Mouse (Mus musculus): ENCODE measurements around the gene Lcmt1. TPM values are rescaled to one million over a fixed set of nuclear protein-coding genes. Genes with fewer than 3 reads are reported as not detected.
A peak's percentile ranks its signal among the peaks of the same experiment; 100 is the strongest.

The Lcmt1 gene
- polyA plus RNA-seq, 1 experiment: 0.30 TPM

DNA sequence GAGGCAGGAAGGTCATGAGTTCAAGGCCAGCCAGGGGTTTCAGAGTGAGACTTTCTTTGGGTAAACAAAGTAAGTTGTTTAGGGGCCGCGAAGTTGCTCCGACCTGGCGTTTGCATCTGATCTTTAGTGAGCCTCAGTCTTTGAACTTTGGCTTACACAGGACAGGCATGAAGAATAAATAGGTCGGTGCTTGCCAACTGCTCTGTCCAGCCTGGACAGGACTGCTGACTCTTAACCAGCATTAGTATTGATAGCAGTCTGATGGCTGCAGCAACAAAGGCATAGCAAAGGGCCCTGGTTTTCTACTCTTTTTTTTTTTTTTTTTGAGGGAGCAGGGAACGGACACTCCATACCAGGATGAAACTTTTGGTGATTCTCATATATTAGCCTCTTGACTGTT, 83.0 kb downstream of the Lcmt1 start:
- Histone ChIP-seq H3K4me3 (replicated peaks) (no peak overlapping the region), H3K4me1 (ENCODE audit: control insufficient read depth) (peaks cover 36% of the 10 kb centered on the region), H3K36me3 (ENCODE audit: control insufficient read depth) (no peaks in the 10 kb centered on the region), H3K27me3 (ENCODE audit: control insufficient read depth) (no peaks in the 10 kb centered on the region), H3K9me3 (ENCODE audit: control insufficient read depth, low read length) (no peaks in the 10 kb centered on the region)
- TF ChIP-seq TAL1 (IDR thresholded peaks at IDR 0.05; ENCODE audit: low read length) (no peak), GATA1 (IDR thresholded peaks at IDR 0.05; ENCODE audit: low read length) (no peak)

GRCm38 (mm10) chr7:123453066-123453465, 83.5 kb downstream of the Lcmt1 start:
- no peaks in the 10 kb centered on the region for H3K27me3 ChIP-seq (ENCODE audit: control insufficient read depth)
- H3K4me1 ChIP-seq (ENCODE audit: control insufficient read depth): peaks cover 41% of the 10 kb centered on the region
- no peaks in the 10 kb centered on the region for H3K9me3 ChIP-seq (ENCODE audit: control insufficient read depth, low read length)
- no peaks in the 10 kb centered on the region for H3K36me3 ChIP-seq (ENCODE audit: control insufficient read depth)
- H3K4me3 ChIP-seq (replicated peaks): no peak overlapping the region
- TF ChIP-seq GATA1 (IDR thresholded peaks at IDR 0.05; ENCODE audit: low read length) (no peak), TAL1 (IDR thresholded peaks at IDR 0.05; ENCODE audit: low read length) (no peak)

- Histone ChIP-seq H3K4me3 (replicated peaks) (no peak overlapping the region), H3K27me3 (ENCODE audit: control insufficient read depth) (no peaks in the 10 kb centered on the region), H3K36me3 (ENCODE audit: control insufficient read depth) (no peaks in the 10 kb centered on the region), H3K9me3 (ENCODE audit: control insufficient read depth, low read length) (no peaks in the 10 kb centered on the region), H3K4me1 (ENCODE audit: control insufficient read depth) (peaks cover 51% of the 10 kb centered on the region)
- TF ChIP-seq GATA1 (IDR thresholded peaks at IDR 0.05; ENCODE audit: low read length) (no peak), TAL1 (IDR thresholded peaks at IDR 0.05; ENCODE audit: low read length) (no peak)
Observed at GRCm38 (mm10) chr7:123455088-123455487, 85.5 kb downstream of the Lcmt1 start.

DNA sequence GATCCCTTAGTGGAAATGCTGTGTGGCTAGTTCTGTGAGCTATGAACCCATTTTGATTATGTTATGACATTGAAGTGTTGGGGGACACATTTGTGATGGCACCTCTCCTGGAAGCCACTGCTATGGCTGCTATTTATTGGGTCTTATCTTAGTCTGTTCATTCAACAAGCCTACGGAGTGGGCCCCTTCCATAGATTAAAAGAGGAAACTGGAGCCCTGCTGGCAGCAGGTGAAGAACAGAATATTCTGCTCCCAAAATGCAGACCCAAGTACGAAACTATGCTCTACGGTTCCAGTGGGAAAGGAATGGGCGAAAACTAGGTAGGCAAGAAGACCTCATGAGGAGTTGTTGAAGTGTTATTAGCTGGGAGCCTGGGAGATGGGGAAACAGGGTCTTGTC, 88.7 kb downstream of the Lcmt1 start:
- Histone ChIP-seq H3K4me1 (ENCODE audit: control insufficient read depth) (peaks cover 70% of the 10 kb centered on the region), H3K9me3 (ENCODE audit: control insufficient read depth, low read length) (no peaks in the 10 kb centered on the region), H3K27me3 (ENCODE audit: control insufficient read depth) (no peaks in the 10 kb centered on the region), H3K4me3 (replicated peaks) (peak overlapping the region; percentile 27), H3K36me3 (ENCODE audit: control insufficient read depth) (no peaks in the 10 kb centered on the region)
- TF ChIP-seq GATA1 (IDR thresholded peaks at IDR 0.05; ENCODE audit: low read length) (no peak), TAL1 (IDR thresholded peaks at IDR 0.05; ENCODE audit: low read length) (no peak)

- Histone ChIP-seq H3K4me1 (ENCODE audit: control insufficient read depth) (peaks cover 76% of the 10 kb centered on the region), H3K27me3 (ENCODE audit: control insufficient read depth) (no peaks in the 10 kb centered on the region), H3K9me3 (ENCODE audit: control insufficient read depth, low read length) (no peaks in the 10 kb centered on the region), H3K36me3 (ENCODE audit: control insufficient read depth) (peaks cover 8% of the 10 kb centered on the region), H3K4me3 (replicated peaks) (peak overlapping the region; percentile 47)
- TF ChIP-seq TAL1 (IDR thresholded peaks at IDR 0.05; ENCODE audit: low read length) (peak; percentile 71), GATA1 (IDR thresholded peaks at IDR 0.05; ENCODE audit: low read length) (peak; percentile 53; the same call in 1 of the 2 replicates)
Observed at GRCm38 (mm10) chr7:123459247-123459646, 89.7 kb downstream of the Lcmt1 start.

GRCm38 (mm10) chr7:123461316-123461715, 91.7 kb downstream of the Lcmt1 start:
- Histone ChIP-seq H3K36me3 (ENCODE audit: control insufficient read depth) (peaks cover 12% of the 10 kb centered on the region), H3K27me3 (ENCODE audit: control insufficient read depth) (no peaks in the 10 kb centered on the region), H3K9me3 (ENCODE audit: control insufficient read depth, low read length) (no peaks in the 10 kb centered on the region), H3K4me3 (replicated peaks) (peak overlapping the region; percentile 28), H3K4me1 (ENCODE audit: control insufficient read depth) (peaks cover 81% of the 10 kb centered on the region)
- TF ChIP-seq TAL1 (IDR thresholded peaks at IDR 0.05; ENCODE audit: low read length): no peak
- TF ChIP-seq GATA1 (IDR thresholded peaks at IDR 0.05; ENCODE audit: low read length): no peak

- peak; percentile 48; the same call in 1 of the 2 replicates for TF ChIP-seq GATA1 (IDR thresholded peaks at IDR 0.05; ENCODE audit: low read length)
- TF ChIP-seq TAL1 (IDR thresholded peaks at IDR 0.05; ENCODE audit: low read length): peak; percentile 66
- peaks cover 12% of the 10 kb centered on the region for H3K36me3 ChIP-seq (ENCODE audit: control insufficient read depth)
- H3K4me3 ChIP-seq (replicated peaks): peak within 1 kb of the TSS; percentile 36
- no peaks in the 10 kb centered on the region for H3K27me3 ChIP-seq (ENCODE audit: control insufficient read depth)
- no peaks in the 10 kb centered on the region for H3K9me3 ChIP-seq (ENCODE audit: control insufficient read depth, low read length)
- peaks cover 74% of the 10 kb centered on the region for H3K4me1 ChIP-seq (ENCODE audit: control insufficient read depth)
Observed at GRCm38 (mm10) chr7:123462070-123462501, 92.5 kb downstream of the Lcmt1 start, which contains the start of gene Aqp8. Gene Aqp8, plus strand, starts transcription at chr7:123462291.

DNA sequence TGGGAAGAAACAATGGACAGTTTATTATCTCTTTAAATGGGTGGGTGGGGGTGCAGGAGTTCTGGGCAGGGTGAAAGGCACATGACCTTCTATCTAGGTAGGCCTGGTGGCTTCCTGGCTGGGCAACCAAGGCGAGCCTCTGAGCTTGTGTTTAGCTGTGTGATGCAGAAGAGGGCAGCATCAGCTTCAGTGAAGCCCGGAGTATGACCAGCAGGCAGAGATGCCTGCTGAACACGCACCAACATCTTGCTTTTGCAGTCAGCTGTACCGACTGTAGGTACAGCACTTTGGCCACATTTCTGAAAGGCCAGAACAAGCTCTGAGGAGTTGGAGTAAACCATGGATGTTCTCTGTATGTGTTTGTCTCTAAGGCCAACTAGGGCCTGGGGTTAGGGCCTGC, 94.0 kb downstream of the Lcmt1 start:
- TF ChIP-seq GATA1 (IDR thresholded peaks at IDR 0.05; ENCODE audit: low read length) (no peak), TAL1 (IDR thresholded peaks at IDR 0.05; ENCODE audit: low read length) (no peak)
- Histone ChIP-seq H3K4me1 (ENCODE audit: control insufficient read depth) (peaks cover 59% of the 10 kb centered on the region), H3K4me3 (replicated peaks) (no peak overlapping the region), H3K9me3 (ENCODE audit: control insufficient read depth, low read length) (no peaks in the 10 kb centered on the region), H3K36me3 (ENCODE audit: control insufficient read depth) (peaks cover 12% of the 10 kb centered on the region), H3K27me3 (ENCODE audit: control insufficient read depth) (no peaks in the 10 kb centered on the region)

DNA sequence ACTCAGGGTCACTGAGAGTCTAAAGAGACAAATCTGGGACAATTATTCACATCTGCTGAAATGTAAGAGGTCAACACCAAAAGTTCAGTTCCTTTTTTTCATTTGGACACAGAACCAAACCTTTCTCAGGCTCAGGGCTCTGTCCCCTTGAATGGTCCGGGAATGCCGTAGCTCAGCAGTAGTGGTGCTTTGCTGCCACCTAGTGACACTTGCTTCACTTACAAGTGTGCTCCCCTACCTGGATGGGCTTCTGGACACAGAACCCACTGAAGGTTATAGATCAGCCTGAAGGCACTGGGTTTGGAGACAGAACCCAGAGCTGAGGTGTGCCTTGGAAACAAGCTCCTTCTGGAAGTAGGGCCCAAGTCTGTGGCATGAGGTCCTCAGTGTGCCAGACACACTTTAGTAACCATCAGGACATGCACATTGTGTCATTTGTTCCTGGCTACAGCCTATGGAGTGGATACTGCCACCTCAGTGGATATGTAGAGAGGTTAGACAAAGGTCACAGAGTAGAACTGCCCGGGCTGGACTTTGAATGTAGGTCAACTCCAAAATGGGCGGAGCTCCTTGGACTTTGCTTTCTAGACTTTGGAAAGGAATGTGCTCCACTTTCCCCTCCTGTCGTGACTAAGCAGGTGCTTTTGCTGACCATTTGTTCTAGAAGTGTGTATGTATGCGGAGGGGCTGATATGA, 96.3 kb downstream of the Lcmt1 start:
- Histone ChIP-seq H3K4me3 (replicated peaks) (no peak overlapping the region), H3K36me3 (ENCODE audit: control insufficient read depth) (peaks cover 12% of the 10 kb centered on the region), H3K9me3 (ENCODE audit: control insufficient read depth, low read length) (no peaks in the 10 kb centered on the region), H3K4me1 (ENCODE audit: control insufficient read depth) (peaks cover 38% of the 10 kb centered on the region), H3K27me3 (ENCODE audit: control insufficient read depth) (no peaks in the 10 kb centered on the region)
- TF ChIP-seq GATA1 (IDR thresholded peaks at IDR 0.05; ENCODE audit: low read length): no peak
- no peak for TF ChIP-seq TAL1 (IDR thresholded peaks at IDR 0.05; ENCODE audit: low read length)

Measured in erythroblast, embryonic 14.5 days (primary cell).